Mouse (Mus musculus) frontal cortex, postnatal 14 days (tissue): ENCODE measurements around the gene Atg101.
"Not testable (repeated sequence)": the region's sequence is repeated elsewhere in the genome, so short reads cannot be mapped to it uniquely, and the experiment has no call there.

Experiments used
- DNase-seq, 2 experiments: peaks; one replicate each; pipeline ENCODE4 v3.0.0; 2022; ENCODE audit warnings: low spot score in 2 of 2

Gene Atg101

DNA sequence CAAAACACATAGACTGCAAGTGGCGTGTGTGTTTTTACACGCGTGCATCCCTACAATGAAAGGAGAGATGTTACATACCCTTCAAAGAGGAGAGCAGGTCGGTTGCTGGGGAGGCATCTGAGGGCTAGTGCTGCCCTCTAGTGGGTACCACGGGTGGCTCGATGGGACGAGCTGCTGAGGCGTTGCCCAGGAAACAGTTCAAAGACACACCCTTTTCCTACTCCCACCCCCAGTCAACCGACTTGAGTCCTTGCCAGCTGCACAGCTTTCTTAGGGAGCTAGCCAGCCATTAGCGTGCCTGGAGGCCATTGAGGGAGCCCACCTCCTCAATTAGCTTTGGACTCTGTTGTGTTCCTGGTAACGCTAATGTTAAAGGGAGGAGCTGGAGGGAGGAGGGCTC is 31.8 kb downstream of the Atg101 start:
- peak; percentile 90 to 92 for DNase-seq

DNA sequence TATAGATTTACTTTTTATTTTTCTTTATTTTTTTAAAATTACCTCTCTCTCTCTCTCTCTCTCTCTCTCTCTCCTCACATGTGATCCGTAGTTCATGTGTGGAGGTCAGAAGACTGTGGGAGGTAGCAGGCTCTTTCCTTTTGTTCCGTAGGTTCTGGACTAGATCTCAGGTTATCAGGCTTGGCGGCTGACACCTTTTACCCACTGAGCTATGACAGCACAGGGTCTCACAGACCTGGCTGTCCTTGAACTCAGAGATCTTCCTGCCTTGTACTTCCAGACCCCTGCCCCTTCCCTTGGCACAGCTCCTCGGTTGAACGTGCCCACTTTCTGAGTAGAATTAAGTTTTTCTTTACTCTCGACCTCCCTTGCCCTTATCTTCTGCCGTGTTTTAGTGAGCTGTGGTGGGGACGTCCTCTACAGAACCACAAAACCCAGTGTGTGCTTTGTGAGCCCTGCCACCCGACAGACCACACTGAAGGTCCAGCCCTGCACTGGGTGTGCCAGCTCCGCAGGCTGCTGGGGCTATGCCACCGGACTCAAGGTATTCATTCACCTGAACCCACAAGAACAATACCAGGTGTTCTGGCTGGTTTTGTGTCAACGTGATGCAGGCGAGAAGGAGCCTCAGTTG is 32.3 kb downstream of the Atg101 start:
- no peak for DNase-seq

DNA sequence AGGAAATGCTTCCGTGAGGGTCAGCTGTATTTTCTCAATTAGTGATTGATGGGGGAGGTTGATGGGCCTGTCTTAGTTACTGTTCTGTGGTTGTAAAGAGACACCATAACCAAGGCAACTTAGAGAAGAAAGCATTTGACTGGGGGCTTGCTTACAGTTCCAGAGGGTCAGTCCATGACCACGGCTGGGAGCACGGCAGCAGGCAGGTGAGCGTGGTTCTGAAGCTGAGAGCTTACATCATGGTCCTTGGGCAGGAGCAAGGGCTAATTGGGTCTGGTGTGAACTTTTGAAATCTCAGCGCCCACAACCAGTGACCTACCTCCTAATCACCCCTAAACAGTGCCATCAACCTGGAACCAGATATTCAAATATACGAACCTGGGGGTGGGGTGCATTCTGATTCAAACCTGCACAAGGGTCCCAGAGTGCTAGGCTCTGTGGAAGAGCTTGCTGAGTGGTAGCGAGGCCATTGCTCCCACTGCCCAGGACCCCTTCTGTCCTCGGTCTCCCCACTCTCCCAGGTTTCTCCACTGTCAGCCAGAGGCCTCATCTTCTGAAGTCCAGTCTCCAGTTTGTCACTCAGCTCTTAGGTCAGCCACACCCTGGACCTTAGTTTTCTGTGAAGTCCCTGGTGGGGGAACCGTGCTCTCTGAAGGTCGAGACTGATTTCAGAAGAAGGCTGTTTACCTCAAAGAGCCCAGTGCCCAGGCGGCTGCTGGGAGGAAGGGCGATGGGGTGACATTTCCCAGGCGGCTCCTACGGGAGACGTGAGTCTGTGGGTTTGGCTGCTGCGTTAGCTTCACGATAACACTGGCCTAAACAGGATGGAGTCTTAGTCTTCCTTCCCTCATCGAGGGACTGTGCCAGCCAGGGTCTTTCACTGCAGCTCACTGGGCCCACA is 33.1 kb downstream of the Atg101 start:
- DNase-seq: no peak

DNA sequence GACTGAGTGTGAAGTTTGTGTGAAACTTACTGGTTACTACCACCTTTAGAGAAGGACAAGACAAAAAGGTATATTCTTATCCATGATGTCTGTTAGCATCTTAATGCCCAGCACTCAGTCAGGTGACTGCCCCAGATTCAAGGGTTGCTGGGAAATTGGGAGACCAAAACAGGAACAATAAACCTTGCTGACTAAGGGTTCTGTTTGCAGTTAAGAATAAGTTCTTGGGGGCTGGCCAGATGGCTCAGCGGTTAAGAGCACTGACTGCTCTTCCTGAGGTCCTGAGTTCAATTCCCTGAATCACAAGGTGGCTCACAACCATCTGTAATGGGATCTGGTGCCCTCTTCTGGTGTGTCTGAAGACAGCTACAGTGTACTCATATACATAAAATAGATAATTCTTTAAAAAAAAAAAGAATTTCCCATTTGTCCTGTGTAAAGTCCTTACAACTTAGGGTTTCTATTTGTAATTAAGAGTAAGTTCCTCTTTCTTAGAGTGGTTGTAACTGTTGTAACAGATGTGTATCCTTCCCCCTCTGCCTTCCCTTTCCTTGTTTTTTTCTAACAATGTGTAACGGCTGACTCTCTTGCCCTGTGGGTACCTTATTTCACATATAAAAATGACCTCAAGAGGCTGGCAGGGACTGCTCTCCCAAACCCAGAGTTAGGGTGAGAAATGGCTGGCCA is 33.9 kb downstream of the Atg101 start:
- DNase-seq: no peak

DNA sequence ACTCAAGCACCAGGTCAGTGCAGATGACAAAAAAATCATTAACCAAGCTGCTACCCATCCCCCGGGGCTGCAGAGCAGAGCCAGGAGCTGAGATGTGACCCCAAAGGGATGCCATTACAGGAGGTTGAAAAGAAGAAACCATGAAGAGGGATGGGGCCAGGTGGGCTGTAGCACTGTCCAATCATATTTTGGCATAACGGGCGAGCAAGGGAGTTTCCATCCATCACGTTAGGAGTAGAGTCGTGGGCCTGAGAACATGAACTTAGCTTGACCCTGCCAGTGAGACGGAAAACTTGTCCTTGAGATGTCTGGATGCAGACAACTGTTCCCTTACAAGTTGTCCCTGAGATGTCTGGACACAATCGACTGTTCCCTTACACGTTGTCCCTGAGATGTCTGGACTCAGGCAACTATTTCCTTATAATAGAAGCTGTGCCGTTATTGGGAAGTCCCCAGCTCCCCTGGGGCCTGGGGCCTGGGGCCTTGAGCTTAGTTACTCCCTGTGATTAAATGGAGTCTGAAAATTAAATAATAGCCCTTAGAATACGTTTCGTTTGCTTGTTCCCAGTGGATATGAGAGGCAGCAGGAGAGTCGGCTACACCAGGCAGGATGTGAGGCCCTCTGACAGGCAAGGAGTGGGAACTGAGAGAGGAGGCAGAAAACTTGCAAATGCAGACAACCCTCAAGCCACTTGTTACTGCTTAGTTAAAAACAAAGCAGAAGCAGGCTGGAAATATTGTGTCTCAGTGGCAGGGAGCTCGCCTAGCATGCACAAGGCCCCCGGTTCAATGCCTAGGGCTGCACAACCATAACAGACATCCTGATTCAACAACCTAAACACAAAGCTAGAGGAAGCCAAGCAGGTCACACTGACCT is 35.1 kb downstream of the Atg101 start:
- DNase-seq: no peak

DNA sequence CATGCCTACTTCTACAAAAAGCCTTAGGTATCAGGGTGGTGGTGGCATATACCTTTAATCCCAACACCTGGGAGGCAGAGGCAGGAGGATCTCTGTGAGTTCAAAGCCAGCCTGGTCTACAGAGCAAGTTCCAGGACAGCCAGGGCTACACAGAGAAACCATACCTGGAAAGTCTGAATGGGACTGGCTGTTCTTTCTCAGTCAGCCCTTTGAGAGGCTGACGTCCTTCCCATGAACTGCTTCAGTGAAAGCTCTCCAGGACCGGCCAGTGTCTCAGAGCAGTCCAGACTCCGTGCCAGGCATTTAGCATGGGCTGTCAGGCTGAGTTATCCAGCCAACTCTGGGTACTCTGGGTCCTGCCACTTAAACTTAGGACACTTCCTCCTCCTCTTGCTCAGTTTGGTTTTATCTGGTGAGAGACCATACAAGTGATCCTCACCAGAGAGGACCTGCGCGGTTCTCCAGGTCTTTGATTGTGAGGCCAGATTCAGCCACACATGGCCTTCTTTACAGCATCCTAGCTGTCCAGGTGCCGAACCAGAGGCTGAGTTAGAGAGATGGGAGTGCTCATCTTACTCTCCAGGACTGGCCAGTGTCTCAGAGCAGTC is 36.0 kb downstream of the Atg101 start:
- DNase-seq: no peak

DNA sequence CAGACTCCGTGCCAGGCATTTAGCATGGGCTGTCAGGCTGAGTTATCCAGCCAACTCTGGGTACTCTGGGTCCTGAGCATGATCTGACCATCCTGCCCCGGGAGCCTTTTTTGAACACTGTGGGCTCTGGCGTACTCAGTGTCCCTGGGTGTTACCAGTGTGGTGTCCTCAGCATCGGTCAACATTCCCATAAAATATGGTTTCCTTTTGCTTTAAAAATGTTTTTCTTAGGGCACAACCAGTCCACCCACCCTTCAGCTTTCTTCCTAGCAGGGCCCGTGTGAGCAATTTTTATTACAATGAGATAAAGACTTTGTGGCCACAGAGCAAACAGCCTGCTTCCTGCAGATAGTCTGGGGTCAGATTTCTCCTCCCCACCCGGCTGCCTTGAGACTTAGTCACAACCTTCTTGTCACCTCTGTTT is 36.6 kb downstream of the Atg101 start:
- no peak for DNase-seq

DNA sequence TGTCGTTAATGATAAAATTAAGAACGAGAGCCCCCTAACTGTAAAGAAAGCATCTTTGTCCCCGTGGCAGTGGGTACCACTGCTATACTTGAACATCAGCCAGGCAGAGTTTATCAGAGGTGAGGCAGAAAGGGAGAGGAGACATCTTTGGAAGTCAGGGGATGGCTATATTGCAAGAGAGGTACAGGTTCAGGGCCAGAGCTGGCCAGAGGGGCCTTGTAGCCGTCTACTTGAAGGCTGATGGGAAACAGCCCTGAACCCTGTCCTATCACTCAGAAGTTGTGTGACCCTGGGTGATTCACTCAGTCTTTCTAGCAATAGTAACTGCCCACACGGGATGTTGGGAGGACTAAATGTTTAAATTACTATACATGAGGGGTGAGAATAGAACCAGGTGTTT is 37.1 kb downstream of the Atg101 start:
- DNase-seq: no peak

DNA sequence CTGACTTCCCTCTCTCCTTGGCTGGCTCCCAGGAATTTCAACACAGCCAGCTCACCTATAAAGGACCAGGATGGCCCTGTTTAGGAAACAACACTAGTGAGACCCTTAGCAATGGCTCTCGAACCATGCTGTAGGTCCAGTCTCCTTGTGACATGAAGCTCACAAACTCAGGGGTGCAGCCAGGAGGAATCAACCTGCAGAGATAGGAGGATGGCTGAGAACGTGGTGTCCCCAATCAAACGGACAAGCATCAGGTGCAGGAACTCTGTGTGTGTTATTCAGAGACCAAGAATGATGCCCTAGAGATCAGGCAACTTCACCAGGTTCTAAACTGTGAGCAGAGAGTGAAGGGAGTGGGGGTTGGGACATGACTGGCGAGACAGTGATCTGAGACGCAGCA is 38.0 kb downstream of the Atg101 start:
- no peak for DNase-seq

DNA sequence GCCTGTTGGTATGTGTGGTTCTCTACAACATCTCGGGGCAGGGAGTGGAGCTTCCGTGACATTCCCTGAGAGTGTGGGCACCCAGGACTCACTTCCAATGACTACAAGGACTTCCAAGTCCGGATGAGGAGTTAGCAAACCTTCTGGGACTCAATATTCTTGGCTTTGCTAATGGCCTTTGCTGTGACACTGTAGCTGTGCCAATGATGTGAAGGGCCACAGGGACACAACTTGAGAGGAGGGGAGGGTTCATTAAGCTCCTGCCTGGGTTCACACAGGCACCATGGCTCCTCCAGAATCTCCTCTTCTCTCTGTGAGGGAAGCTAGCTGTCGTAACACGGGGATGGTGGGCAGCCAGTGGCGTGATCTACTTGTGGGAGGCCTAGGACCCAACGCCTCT is 38.6 kb downstream of the Atg101 start:
- DNase-seq: no peak

DNA sequence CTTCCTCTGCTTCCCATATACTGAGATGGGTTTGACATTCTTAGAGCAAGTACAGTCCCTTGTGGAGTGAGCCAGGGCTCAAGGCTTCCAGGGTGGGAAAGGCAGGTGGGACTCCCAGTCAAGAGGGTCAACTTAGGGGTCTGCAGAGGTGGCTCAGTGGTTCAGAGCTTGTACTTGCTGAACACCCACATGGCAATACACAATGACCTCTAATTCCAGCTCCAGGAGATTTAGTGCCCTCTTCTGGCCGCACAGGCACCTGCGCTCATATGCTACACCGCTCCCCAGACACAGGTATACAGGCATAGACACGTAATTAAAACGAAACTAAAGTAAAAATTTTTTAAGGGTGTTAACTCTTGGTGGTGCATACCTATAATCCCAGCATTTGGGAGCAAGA is 39.4 kb downstream of the Atg101 start:
- DNase-seq: no peak

DNA sequence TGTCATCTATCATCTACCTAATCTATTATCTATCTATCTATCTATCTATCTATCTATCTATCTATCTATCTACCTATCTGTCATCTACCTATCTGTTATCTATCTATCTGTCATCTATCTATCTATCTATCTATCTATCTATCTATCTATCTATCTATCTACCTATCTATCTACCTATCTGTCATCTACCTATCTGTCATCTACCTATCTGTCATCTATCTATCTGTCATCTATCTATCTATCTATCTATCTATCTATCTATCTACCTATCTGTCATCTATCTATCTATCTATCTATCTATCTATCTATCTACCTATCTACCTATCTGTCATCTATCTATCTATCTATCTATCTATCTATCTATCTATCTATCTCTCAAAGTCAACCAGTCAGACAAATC is 40.3 kb downstream of the Atg101 start:
- DNase-seq: not testable (repeated sequence)

DNA sequence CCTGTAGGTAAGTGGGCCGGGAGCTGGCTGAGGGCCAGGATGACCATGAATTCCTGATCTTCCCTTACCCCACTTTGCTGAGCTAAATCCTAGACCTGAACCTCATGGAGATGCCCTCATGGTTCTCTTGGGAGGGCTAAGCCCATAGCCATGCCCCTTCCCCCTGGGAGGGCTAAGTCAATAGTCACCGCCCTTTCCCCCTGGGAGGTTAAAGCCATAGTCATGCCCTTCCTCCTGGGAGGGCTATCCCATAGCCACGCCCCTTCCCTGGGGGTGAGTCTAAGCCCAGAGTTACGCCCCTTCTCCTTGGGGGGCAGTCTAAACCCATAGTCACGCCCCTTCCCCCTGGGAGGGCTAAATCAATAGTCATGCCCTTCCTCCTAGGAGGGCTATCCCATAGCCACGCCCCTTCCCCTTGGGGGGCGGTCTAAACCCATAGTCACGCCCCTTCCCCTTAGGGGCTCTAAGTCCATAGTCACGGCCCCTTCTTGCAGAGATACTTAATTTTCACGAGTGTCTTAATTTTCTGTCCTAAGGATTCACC is 42.0 kb downstream of the Atg101 start:
- no peak for DNase-seq

DNA sequence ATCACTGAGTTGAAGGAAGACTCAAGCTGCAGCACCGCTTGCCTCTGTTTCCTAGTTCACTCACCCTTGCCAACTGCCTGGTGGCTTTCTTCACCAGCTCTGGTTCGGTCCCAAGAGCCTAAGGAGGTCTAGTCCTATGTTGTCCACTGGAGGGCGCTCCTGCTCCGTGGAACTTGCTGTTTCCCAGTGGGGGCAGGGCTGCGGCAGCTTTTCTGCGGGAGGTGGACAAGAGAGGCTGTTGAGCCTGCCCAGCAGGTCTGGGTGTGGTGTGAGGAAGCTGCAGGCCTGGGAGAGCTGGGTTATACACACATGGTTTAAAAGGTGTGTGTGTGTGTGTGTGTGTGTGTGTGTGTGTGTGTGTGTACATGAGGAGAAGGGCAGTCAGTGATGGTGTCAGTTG is 43.2 kb downstream of the Atg101 start:
- peak; percentile 72 to 78 for DNase-seq

DNA sequence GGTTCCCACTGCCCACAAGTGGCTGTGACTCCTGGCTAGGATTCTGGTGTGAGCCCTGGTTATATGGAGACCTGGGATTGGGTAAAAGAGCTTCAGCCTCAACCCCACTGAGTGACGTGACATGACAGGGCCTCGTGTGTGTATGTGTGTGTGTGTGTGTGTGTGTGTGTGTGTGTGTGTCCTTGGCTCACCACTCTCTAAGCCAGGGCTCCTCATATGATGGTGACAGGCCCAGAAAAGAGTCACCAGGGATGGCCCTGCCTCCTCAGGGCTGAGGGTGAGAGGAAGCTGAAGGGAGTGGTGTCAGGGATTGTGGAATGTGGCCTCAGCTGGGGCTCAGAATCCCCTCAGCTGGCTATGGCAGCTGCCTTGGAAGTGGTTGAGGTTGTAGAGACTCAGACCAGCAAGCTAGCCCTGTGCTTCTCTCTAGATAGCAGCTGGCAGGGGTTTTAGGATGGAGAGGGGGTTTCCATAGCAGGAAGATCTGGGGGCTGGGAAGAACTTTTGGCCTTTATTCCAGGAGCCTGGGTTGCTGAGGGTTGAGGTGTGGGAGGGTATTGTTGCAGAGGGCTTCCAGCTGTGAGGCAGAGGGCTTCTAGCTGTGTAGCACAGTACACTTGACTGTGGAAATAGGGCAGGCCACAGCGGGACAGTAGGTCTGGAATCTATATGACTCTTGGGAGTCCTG is 44.9 kb downstream of the Atg101 start:
- DNase-seq: no peak

DNA sequence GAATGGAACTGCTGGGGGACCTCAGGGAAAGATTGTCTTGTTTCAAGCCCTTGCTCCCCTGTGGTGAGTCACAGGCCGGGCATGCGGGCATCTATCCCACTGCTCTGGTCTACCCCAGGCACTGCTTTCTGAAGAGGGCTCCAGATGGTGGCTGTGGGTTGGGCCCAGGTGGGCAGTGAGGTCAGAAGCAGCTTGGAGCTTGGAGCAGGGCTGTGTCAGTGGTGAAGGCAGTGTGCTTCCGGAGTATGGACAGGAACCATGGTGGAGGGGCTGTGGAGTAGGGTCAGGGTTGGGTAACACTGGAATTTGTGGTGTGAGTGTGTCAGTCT is 45.5 kb downstream of the Atg101 start:
- DNase-seq: no peak

DNA sequence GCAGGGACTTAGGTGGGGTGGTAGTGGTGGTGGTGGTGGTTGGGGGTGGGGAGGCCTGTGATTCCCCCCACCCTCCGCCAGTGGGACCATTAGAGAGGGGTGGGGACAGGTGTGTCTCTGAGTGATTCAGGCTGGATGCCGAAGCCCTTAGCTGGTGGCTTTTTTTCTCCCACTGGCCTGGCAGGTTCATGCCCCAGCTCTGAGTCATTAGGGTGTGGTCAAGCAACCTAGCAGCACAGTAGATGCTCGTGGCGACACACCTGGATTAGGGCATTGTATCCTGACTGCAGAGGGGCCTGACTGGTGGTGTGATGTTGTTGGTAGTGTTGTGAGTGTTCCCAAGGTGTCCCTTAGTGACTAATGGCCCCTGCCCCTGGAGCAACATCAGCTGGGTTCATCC is 47.0 kb downstream of the Atg101 start:
- DNase-seq: no peak

DNA sequence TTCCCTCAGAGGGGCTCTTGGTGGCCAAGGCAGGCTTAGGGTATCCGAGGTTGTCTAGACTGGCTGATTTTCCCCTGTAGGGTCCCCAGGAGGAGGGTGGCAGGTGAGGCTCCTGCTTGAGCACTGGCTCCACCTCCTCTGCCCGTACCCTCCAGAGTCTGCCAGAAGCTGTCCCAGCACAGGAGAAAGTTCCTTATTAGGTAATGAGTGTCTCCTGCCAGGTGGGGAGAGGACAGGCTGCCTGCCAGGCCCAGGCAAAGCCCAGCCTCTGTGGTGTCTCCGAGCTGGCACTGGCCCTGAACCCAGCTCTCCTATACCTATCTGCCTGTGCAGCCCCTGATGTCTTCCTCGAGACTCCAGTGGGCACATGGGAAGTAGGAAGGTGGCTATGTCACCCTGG is 48.3 kb downstream of the Atg101 start:
- no peak for DNase-seq

DNA sequence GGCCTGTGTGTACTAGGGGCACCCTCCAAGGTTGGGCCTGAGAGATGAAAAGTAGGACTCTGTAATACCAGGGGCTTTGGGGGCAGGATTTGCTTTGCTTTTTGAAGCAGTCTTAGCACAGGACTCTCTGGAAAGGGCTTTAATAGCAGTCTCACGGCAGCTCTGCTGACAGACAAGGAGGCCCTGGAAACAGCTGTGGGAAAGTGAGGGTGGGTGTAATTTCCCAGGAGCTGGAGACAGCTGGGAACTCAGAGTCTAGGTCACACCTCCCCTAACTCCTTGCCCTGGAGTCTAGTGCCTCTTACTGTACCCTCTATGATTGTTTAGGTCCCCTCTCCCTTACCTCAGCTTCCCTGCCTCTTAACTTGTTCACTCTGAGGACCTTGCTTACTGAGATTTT is 49.1 kb downstream of the Atg101 start:
- no peak for DNase-seq

DNA sequence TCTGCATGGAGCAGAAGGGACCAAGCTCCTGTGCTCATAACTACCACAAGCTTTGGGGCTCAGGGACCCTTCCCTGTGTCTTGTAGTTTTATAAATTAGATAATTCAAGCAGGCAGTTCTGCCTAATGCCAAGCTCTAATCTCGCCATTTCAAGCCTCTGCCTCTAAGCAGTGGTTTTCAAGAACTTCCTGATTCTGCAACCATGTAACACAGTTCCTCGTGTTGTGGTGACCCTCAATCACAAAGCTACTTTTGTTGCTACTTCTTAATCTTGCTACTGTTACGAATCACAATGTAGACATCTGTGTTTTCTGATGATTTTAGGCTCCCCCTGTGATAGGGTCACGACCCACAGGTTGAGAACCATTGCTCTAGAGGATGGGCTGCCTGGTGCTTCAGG is 49.6 kb downstream of the Atg101 start:
- no peak for DNase-seq
